Mouse (Mus musculus): ENCODE data around the gene Olfr1020. TPM values are rescaled to one million over a fixed set of nuclear protein-coding genes. Genes with fewer than 3 reads are reported as not detected.

The Olfr1020 gene
- polyA plus RNA-seq (2017; shearing (Covaris generic)) = not detected

DNA sequence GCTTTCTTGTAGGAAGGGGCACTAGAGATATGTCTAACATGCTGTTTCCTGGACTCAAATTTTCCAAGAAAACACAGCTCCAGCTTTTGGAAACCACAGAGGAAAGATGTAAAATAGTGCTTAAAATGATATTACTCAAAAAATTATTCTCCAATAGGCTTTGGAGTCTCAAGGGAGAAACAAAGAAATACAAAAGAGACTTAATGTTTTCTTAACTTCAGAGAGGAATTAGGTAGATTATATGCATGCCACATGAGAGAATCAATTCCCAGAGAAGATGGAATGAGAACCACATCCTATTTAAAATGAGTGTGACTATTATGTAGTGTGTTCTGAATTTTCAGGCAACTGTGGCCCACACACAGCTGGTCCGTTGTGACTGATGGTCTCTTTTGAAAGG, at the start of gene Olfr1020:
Olfr1020 (plus strand) TSS at position 301 of the 400 bp plus-strand sequence.

DNA sequence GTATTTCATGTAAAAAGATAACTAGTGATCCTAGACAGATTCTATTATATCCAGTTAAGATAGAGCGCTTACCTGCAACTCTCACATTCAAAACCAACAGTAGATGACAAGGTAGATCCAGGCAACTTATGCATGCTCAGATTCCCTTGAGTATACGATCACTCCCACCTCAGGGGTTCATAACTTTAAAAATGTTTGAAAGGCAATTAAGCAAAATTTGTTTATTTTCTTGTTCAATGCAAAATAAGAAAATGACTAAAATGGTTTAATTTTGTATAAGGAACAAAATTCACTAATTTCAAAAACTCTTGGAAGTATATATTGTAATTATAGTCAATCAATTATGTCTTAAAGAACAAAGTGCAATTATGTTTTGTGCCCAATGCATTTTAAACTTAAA, 44.4 kb upstream of the Olfr1020 start, which contains the start of gene Olfr1016:
Olfr1016 (minus strand) TSS at position 101 of the 400 bp plus-strand sequence.

DNA sequence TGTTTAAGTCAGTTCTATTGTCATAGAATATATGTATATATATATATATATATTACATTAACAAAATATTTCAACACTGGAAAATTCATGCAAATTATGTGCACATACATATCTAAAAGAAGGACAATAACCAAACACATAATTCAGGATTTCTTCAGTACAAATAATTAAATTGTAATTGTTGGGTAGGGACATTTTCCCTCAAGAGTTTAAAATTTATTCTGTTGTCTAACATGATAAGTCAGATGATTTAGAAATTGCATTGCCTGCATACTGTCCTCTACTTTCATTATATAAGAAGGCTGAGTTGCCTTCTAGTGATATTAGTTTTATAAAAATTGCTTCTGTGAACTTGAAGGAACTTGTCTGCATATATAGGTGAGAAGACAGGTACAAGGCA, 28.7 kb upstream of the Olfr1020 start, which contains the start of gene Olfr1018:
Olfr1018 (plus strand) TSS at position 301 of the 400 bp plus-strand sequence.

DNA sequence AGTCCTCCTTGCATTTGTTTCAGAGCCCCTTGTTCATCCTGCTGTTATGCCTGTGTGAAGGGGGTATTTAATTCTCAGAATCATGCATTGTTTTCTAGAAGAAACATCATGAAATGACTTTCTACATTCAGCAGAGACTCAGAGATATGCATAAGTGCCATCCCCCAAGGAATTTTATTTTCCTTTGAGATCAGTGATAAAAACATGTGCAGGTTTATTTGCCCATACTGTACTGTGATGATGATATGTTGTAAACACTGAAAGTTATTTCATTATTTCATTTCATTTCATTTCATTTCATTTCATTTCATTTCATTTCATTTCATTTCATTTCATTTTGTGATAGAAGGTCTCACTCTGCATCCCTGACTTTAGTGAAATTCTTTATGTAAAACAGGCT, 1.4 kb upstream of the Olfr1020 start, which contains the start of gene Olfr1019:
Olfr1019 (minus strand) TSS at position 101 of the 400 bp plus-strand sequence.

DNA sequence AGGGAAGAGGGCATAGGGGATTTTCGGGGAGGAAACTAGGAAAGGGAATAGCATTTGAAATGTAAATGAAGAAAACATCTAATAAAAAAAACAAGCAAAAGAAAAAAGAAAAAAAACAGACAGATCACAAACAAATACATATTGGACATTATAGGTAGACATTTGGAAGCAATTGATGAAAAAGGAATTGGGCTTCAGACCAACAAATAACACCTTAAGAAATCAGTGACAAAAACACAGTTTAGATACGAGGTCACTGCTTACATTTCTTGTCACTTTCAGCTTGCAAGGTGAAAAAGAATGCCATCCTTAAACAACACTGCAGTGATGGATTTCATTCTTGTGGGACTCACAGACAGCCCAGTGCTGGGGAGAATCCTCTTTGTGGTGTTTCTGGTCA, 21.5 kb downstream of the Olfr1020 start, which contains the start of gene Olfr1022:
Olfr1022 (plus strand) TSS at position 301 of the 400 bp plus-strand sequence.

DNA sequence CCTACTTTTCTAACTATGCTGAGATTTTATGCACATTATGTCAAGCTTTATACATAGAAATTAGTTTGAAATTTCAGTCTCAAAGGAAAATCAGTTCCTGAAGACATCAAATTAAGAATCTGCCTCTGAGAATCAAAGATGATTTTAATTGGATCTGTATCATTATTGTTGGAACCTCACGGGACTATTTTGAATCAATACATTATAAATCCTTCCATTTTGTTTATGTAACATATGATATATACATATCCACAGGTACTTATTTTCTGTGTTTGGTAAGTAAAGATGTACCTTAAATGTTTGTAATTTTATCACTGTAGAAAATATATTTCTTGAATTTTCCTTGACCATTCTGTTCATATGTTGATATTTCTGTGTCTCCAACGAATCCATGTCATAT, 38.5 kb downstream of the Olfr1020 start, which contains the start of gene Olfr1023:
Olfr1023 (plus strand) TSS at position 301 of the 400 bp plus-strand sequence.

Other genes starting within 250 kb of the Olfr1020 start
- not detected for gene Olfr1000, start 235.1 kb upstream of the Olfr1020 start, polyA plus RNA-seq (2017; shearing (Covaris generic))
- gene Olfr1002, start 196.3 kb upstream of the Olfr1020 start, polyA plus RNA-seq (2017; shearing (Covaris generic)) = not detected
- gene Olfr154, start 182.6 kb upstream of the Olfr1020 start, polyA plus RNA-seq (2017; shearing (Covaris generic)) = not detected
- gene Olfr1006, start 168.3 kb upstream of the Olfr1020 start, polyA plus RNA-seq (2017; shearing (Covaris generic)) = not detected
- gene Olfr1008, start 157.6 kb upstream of the Olfr1020 start, polyA plus RNA-seq (2017; shearing (Covaris generic)) = not detected
- not detected for gene Olfr1009, start 131.6 kb upstream of the Olfr1020 start, polyA plus RNA-seq (2017; shearing (Covaris generic))
- gene Olfr1012, start 84.3 kb upstream of the Olfr1020 start, polyA plus RNA-seq (2017; shearing (Covaris generic)) = not detected
- not detected for gene Olfr1013, start 79.9 kb upstream of the Olfr1020 start, polyA plus RNA-seq (2017; shearing (Covaris generic))
- not detected for gene Olfr1014, start 74.3 kb upstream of the Olfr1020 start, polyA plus RNA-seq (2017; shearing (Covaris generic))
- not detected for gene Olfr1015, start 65.0 kb upstream of the Olfr1020 start, polyA plus RNA-seq (2017; shearing (Covaris generic))
- not detected for gene Olfr1016, start 44.5 kb upstream of the Olfr1020 start, polyA plus RNA-seq (2017; shearing (Covaris generic))
- not detected for gene Olfr1018, start 28.6 kb upstream of the Olfr1020 start, polyA plus RNA-seq (2017; shearing (Covaris generic))
- gene Olfr1019, start 1.5 kb upstream of the Olfr1020 start, polyA plus RNA-seq (2017; shearing (Covaris generic)) = not detected
- not detected for gene Olfr1022, start 21.6 kb downstream of the Olfr1020 start, polyA plus RNA-seq (2017; shearing (Covaris generic))
- gene Olfr1023, start 38.6 kb downstream of the Olfr1020 start, polyA plus RNA-seq (2017; shearing (Covaris generic)) = not detected
- gene Olfr1024, start 58.0 kb downstream of the Olfr1020 start, polyA plus RNA-seq (2017; shearing (Covaris generic)) = not detected
- not detected for gene Olfr1025-ps1, start 68.2 kb downstream of the Olfr1020 start, polyA plus RNA-seq (2017; shearing (Covaris generic))
- gene Olfr1026, start 74.5 kb downstream of the Olfr1020 start, polyA plus RNA-seq (2017; shearing (Covaris generic)) = not detected
- not detected for gene Olfr1028, start 103.4 kb downstream of the Olfr1020 start, polyA plus RNA-seq (2017; shearing (Covaris generic))
- gene Olfr1029, start 126.9 kb downstream of the Olfr1020 start, polyA plus RNA-seq (2017; shearing (Covaris generic)) = not detected
- gene Olfr1030, start 132.2 kb downstream of the Olfr1020 start, polyA plus RNA-seq (2017; shearing (Covaris generic)) = 0.15 TPM
- not detected for gene Olfr1031, start 143.3 kb downstream of the Olfr1020 start, polyA plus RNA-seq (2017; shearing (Covaris generic))
- gene Olfr1032, start 158.5 kb downstream of the Olfr1020 start, polyA plus RNA-seq (2017; shearing (Covaris generic)) = not detected
- 13.4 TPM for gene Olfr1033, start 173.6 kb downstream of the Olfr1020 start, polyA plus RNA-seq (2017; shearing (Covaris generic))
- not detected for gene Olfr1034, start 198.8 kb downstream of the Olfr1020 start, polyA plus RNA-seq (2017; shearing (Covaris generic))
- gene Olfr1036, start 227.0 kb downstream of the Olfr1020 start, polyA plus RNA-seq (2017; shearing (Covaris generic)) = not detected
- not detected for gene Olfr1037, start 240.4 kb downstream of the Olfr1020 start, polyA plus RNA-seq (2017; shearing (Covaris generic))